Mouse (Mus musculus): Measurements from ENCODE around the gene Nlrp4f. TPM values are rescaled to one million over a fixed set of nuclear protein-coding genes. Genes with fewer than 3 reads are reported as not detected.
A peak's percentile ranks its signal among the peaks of the same experiment; 100 is the strongest.

The Nlrp4f gene
- polyA plus RNA-seq, 1 experiment from 2014 or later, result not detected

DNA sequence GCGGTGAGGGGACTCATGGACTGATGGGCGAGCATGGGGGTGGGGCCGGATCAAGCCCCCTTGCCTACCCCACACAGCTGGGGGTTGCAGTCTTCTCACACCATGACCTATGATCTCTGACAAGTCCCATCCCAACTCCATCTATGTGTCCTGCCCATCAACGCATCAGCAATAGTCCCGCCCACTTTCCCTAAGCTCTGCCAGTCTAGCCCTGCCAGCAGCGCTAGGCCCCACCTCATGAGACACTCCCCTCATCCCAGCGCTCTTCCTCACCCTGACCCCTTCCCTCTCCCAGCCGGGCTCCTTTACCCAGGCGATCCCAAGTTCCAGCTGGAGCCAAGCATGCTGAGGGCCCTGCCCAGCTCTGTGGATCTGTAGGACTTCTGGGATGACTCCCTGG lies 31.4 kb upstream of the Nlrp4f start:
- ATAC-seq (no peak), DNase-seq (no peak)
- H3K9ac ChIP-seq (replicated peaks), result no peak overlapping the region
- no peak overlapping the region for H3K27ac ChIP-seq (ENCODE audit: low read depth)
- peaks cover 13% of the 10 kb centered on the region for H3K4me1 ChIP-seq (ENCODE audit: insufficient read depth)
- no peaks in the 10 kb centered on the region for H3K9me3 ChIP-seq (ENCODE audit: low read length)
- no peak overlapping the region for H3K4me2 ChIP-seq (ENCODE audit: low read depth, low read length)
- H3K27me3 ChIP-seq (ENCODE audit: insufficient read depth, low read length), result no peaks in the 10 kb centered on the region
- no peak for TF ChIP-seq EP300 (IDR thresholded peaks at IDR 0.05; ENCODE audit: low read depth)
- TF ChIP-seq CTCF (IDR thresholded peaks at IDR 0.05; ENCODE audit: low read depth), result no peak
- H3K36me3 ChIP-seq (replicated peaks; ENCODE audit: insufficient read depth, low read length), result no peaks in the 10 kb centered on the region
- WGBS (ENCODE audit: insufficient replicate concordance), result 73% methylated on average over 9 of the region's 9 CpGs
- no peak overlapping the region for H3K4me3 ChIP-seq (ENCODE audit: low read depth, low read length)

DNA sequence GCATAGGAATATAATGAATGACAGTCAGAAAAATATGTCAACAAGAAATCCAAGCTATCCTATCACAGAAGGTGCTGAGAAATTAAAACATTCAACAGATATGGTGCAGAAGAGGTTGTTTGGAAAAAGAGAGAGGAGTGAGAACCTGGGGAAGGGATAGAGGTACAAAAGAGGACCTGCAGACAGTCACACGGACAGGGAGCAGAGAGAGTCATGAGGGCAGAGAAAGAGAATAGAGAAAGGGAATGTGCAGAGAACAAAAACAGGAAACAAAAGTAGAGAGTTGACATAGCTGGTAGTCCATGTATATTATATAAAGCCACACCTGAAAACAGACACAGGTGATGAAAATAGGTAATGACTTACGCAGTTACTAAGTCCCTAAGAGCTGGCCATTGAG lies 20.9 kb upstream of the Nlrp4f start:
- ATAC-seq (no peak), DNase-seq (no peak)
- Histone ChIP-seq H3K27me3 (ENCODE audit: insufficient read depth, low read length) (no peaks in the 10 kb centered on the region), H3K4me3 (ENCODE audit: low read depth, low read length) (no peak overlapping the region), H3K27ac (ENCODE audit: low read depth) (no peak overlapping the region), H3K9ac (replicated peaks) (no peak overlapping the region), H3K4me1 (ENCODE audit: insufficient read depth) (no peaks in the 10 kb centered on the region), H3K36me3 (replicated peaks; ENCODE audit: insufficient read depth, low read length) (no peaks in the 10 kb centered on the region), H3K9me3 (ENCODE audit: low read length) (no peaks in the 10 kb centered on the region), H3K4me2 (ENCODE audit: low read depth, low read length) (no peak overlapping the region)
- no peak for TF ChIP-seq CTCF (IDR thresholded peaks at IDR 0.05; ENCODE audit: low read depth)
- TF ChIP-seq EP300 (IDR thresholded peaks at IDR 0.05; ENCODE audit: low read depth), result no peak
- 54% methylated on average over 2 of the region's 2 CpGs for WGBS (ENCODE audit: insufficient replicate concordance)

DNA sequence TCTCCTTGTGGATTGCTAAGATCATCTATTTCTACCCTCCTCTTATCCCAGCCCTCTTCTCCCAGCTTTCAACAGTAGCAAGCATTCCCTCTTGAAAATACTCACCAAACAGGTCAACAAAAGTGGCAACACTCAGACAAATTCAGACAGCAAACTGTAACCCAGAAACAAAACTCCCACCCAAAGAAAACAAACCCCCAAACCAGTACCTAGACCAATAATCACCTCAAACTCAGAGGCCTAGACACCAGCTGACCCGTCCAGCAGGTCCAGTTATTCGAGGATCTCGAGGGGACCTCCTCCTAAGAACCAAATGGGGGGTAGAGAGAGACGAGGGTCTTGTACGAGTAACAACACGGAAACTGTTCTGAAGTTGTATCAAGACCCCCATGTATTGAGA lies 20.2 kb upstream of the Nlrp4f start:
- H3K4me3 ChIP-seq (ENCODE audit: low read depth, low read length), result no peak overlapping the region
- no peak for ATAC-seq
- DNase-seq, result no peak
- no peaks in the 10 kb centered on the region for H3K4me1 ChIP-seq (ENCODE audit: insufficient read depth)
- no peak overlapping the region for H3K27ac ChIP-seq (ENCODE audit: low read depth)
- H3K36me3 ChIP-seq (replicated peaks; ENCODE audit: insufficient read depth, low read length), result no peaks in the 10 kb centered on the region
- no peak overlapping the region for H3K4me2 ChIP-seq (ENCODE audit: low read depth, low read length)
- no peak for TF ChIP-seq EP300 (IDR thresholded peaks at IDR 0.05; ENCODE audit: low read depth)
- no peak for TF ChIP-seq CTCF (IDR thresholded peaks at IDR 0.05; ENCODE audit: low read depth)
- 29% methylated on average over 6 of the region's 6 CpGs for WGBS (ENCODE audit: insufficient replicate concordance)
- no peak overlapping the region for H3K9ac ChIP-seq (replicated peaks)
- no peaks in the 10 kb centered on the region for H3K27me3 ChIP-seq (ENCODE audit: insufficient read depth, low read length)
- no peaks in the 10 kb centered on the region for H3K9me3 ChIP-seq (ENCODE audit: low read length)

DNA sequence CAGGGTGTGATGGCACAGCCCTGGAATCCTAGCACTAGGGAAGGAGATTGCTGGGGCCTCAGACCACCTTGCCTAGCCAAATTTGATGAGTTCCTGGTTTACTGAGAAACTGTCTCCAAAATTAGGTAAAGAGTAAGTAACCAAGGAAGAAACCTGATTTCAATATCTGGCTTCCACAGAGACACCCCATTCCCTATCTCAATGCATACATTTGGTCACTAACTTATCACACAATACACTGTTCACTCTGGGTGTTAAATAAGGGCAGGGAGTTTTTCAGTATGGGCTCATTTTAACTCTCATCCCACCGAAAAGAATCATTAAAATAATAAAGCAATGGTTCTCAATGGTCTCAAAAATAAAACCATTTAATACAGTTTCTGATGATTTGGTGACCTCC lies 5.1 kb downstream of the Nlrp4f start:
- Histone ChIP-seq H3K27me3 (ENCODE audit: insufficient read depth, low read length) (no peaks in the 10 kb centered on the region), H3K4me2 (ENCODE audit: low read depth, low read length) (no peak overlapping the region), H3K36me3 (replicated peaks; ENCODE audit: insufficient read depth, low read length) (no peaks in the 10 kb centered on the region), H3K9me3 (ENCODE audit: low read length) (no peaks in the 10 kb centered on the region), H3K4me3 (ENCODE audit: low read depth, low read length) (no peak overlapping the region), H3K9ac (replicated peaks) (no peak overlapping the region), H3K4me1 (ENCODE audit: insufficient read depth) (no peaks in the 10 kb centered on the region), H3K27ac (ENCODE audit: low read depth) (no peak overlapping the region)
- no peak for DNase-seq
- WGBS (ENCODE audit: insufficient replicate concordance), result 58% methylated on average over 1 of the region's 1 CpGs
- ATAC-seq, result no peak
- TF ChIP-seq EP300 (IDR thresholded peaks at IDR 0.05; ENCODE audit: low read depth) (no peak), CTCF (IDR thresholded peaks at IDR 0.05; ENCODE audit: low read depth) (no peak)

DNA sequence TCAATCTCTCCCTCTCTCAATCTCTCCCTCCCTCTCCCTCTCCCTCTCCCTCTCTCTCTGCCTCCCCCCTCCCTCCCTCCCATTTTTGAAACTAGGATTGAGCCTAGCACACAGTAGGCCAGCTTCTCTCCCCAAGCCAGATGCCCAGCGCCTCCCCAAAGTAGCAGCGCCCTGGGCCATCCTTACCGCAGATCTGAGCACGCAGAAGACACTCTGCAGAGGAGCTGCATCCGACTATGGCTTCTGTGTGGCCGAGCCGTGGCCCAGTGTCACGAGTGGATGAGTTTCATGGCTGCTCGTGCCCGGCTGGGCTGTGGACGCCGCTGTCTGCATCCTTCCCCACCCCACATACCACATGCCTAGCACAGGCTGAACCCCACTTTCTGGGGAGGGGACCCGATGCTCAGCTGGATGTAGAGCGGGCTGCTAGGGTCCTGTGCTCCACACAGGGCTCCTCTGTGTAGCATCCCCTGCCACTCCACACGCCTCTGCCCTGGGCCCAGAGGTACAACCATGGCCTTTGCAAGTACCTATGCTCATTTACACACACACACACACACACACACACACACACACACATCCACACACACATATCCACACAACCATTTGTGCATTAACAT lies 29.2 kb downstream of the Nlrp4f start:
- ATAC-seq (peak; percentile 27; the same call in 1 of the 2 replicates), DNase-seq (peak; percentile 12)
- no peak overlapping the region for H3K27ac ChIP-seq (ENCODE audit: low read depth)

DNA sequence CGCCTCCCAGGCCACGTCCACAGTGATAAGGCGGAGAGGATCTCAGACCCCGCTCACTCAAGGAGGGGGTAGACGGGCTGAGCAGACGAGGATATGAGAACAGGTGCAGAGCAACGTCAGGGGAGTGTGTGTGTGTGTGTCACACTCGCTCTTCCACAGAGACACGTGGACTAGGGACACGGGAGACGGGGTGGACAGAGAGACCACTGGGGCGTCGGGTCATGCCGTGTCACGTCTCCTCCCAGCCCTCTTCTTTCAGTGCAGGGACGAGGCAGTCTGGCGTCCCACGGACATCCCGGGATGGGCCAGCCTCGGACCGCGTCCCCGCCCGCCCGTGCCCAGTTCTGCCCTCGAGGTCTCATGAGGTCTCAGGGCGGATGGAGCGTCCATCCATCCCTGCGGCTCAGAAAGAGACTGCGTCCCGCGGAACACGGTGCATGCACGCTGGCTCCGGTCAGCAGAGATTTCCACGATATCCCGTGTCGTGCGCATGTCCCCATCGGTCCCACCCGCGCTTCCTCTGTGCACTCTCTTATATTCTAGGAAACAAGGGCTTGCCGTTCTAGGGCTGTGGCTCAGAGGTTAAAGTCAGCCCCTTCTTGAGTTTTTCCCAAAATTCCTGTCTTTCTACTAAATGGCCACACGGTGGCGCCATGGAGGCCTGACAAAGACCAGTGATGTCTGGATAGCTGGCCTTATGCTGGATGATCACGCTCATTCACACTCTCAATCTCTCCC lies 29.9 kb downstream of the Nlrp4f start:
- peak; percentile 56 for DNase-seq
- no peaks in the 10 kb centered on the region for H3K36me3 ChIP-seq (replicated peaks; ENCODE audit: insufficient read depth, low read length)
- H3K4me1 ChIP-seq (ENCODE audit: insufficient read depth), result peaks cover 5% of the 10 kb centered on the region; the same call in 1 of the 2 replicates
- H3K27me3 ChIP-seq (ENCODE audit: insufficient read depth, low read length), result no peaks in the 10 kb centered on the region
- 20% methylated on average over 43 of the region's 46 CpGs for WGBS (ENCODE audit: insufficient replicate concordance)
- H3K27ac ChIP-seq (ENCODE audit: low read depth), result no peak overlapping the region
- peak overlapping the region; percentile 17; the same call in 1 of the 2 replicates for H3K4me3 ChIP-seq (ENCODE audit: low read depth, low read length)
- ATAC-seq, result peak; percentile 59
- H3K4me2 ChIP-seq (ENCODE audit: low read depth, low read length), result peak overlapping the region; percentile 66
- TF ChIP-seq CTCF (IDR thresholded peaks at IDR 0.05; ENCODE audit: low read depth) (peak; percentile 77), EP300 (IDR thresholded peaks at IDR 0.05; ENCODE audit: low read depth) (no peak)
- no peaks in the 10 kb centered on the region for H3K9me3 ChIP-seq (ENCODE audit: low read length)
- no peak overlapping the region; the same call in 1 of the 2 replicates for H3K9ac ChIP-seq (replicated peaks)

More for the DNA sequence above, 29.2 kb downstream of the Nlrp4f start:
- no peak overlapping the region for H3K4me2 ChIP-seq (ENCODE audit: low read depth, low read length)
- TF ChIP-seq CTCF (IDR thresholded peaks at IDR 0.05; ENCODE audit: low read depth), result no peak
- TF ChIP-seq EP300 (IDR thresholded peaks at IDR 0.05; ENCODE audit: low read depth), result no peak
- H3K27me3 ChIP-seq (ENCODE audit: insufficient read depth, low read length), result no peaks in the 10 kb centered on the region
- H3K36me3 ChIP-seq (replicated peaks; ENCODE audit: insufficient read depth, low read length), result no peaks in the 10 kb centered on the region
- no peak overlapping the region for H3K9ac ChIP-seq (replicated peaks)
- no peaks in the 10 kb centered on the region for H3K9me3 ChIP-seq (ENCODE audit: low read length)
- H3K4me1 ChIP-seq (ENCODE audit: insufficient read depth), result peaks cover 5% of the 10 kb centered on the region; the same call in 1 of the 2 replicates
- WGBS (ENCODE audit: insufficient replicate concordance), result 58% methylated on average over 15 of the region's 15 CpGs
- H3K4me3 ChIP-seq (ENCODE audit: low read depth, low read length), result no peak overlapping the region
